Mouse (Mus musculus): Measurements from ENCODE around the gene Bicdl2. TPM values are rescaled to one million over a fixed set of nuclear protein-coding genes. Genes with fewer than 3 reads are reported as not detected.

Bicdl2 gene
- polyA plus RNA-seq (2015; fragmentation: Nextera tagmentation; extraction: Ambion mirVana) = 7.8 and 8.5 TPM in 2 replicates

DNA sequence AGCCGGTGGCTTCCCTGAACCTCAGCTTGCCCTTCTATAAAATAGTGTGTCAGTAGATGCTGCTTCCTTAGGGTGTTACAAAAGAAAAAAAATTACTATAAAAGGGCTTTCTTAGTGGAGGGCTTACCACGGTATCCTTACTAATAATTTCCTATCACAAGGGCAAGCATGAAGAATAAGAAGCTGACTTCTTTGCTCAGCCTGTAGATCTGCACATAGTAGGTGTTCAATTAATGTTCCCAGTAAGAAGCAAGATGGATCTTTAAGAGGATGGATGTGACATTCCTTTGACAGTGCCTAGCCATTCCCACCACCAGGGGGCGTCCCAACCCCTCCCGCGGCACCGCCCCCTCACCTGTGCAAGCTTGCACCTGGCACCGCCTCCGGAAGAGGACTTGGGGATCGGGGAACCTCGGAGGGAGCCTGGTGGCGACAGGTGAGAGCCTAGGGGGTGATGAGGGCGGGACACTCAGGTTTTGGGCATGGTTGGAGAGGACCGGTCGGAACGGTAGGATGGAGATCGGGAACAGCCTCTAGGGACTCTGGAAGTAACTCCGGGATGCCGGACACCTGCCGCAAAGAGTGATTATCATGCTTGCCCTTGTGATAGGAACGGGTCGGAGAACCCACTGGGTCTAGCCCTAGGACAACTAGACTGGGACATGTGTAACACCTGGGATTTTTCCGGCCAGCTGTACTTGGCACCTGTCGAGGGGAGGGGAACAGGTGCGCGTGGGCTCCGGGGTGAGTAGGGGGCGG lies at the start of gene Bicdl2:
Bicdl2 (plus strand) TSS at position 390 of the 759 bp plus-strand sequence.
- Histone ChIP-seq H3K9me3 (ENCODE audit: control insufficient read depth) (no peaks in the 10 kb centered on the region), H3K36me3 (ENCODE audit: control insufficient read depth, insufficient read depth) (peaks cover 1% of the 10 kb centered on the region; the same call in 1 of the 2 replicates), H3K27ac (ENCODE audit: low read depth, low read length) (no peak within 1 kb of the TSS), H3K4me1 (replicated peaks; ENCODE audit: control insufficient read depth, insufficient read depth, low read length) (no peaks in the 10 kb centered on the region), H3K27me3 (replicated peaks; ENCODE audit: control insufficient read depth, insufficient read depth, low read length) (peaks cover 4% of the 10 kb centered on the region; the same call in 1 of the 2 replicates), H3K4me2 (replicated peaks; ENCODE audit: low read depth) (peak within 1 kb of the TSS; percentile 80), H3K9ac (ENCODE audit: low read depth, low read length) (peak within 1 kb of the TSS; percentile 45), H3K4me3 (ENCODE audit: low read depth, low read length) (peak within 1 kb of the TSS; percentile 55)
- 3% methylated on average over 27 of the region's 27 CpGs for WGBS
- ATAC-seq = peak; percentile 70
- peak; percentile 94 for TF ChIP-seq CTCF (IDR thresholded peaks at IDR 0.05; ENCODE audit: low read depth)

- H3K4me2 ChIP-seq (replicated peaks; ENCODE audit: low read depth) = no peak overlapping the region
- H3K4me3 ChIP-seq (ENCODE audit: low read depth, low read length) = no peak overlapping the region
- no peaks in the 10 kb centered on the region for H3K4me1 ChIP-seq (replicated peaks; ENCODE audit: control insufficient read depth, insufficient read depth, low read length)
- WGBS = 34% methylated on average over 9 of the region's 9 CpGs
- no peak for ATAC-seq
- H3K36me3 ChIP-seq (ENCODE audit: control insufficient read depth, insufficient read depth) = no peaks in the 10 kb centered on the region
- no peak overlapping the region for H3K27ac ChIP-seq (ENCODE audit: low read depth, low read length)
- H3K9me3 ChIP-seq (ENCODE audit: control insufficient read depth) = no peaks in the 10 kb centered on the region
- no peak for TF ChIP-seq CTCF (IDR thresholded peaks at IDR 0.05; ENCODE audit: low read depth)
- H3K27me3 ChIP-seq (replicated peaks; ENCODE audit: control insufficient read depth, insufficient read depth, low read length) = peaks cover 3% of the 10 kb centered on the region; the same call in 1 of the 2 replicates
- no peak overlapping the region for H3K9ac ChIP-seq (ENCODE audit: low read depth, low read length)
Measured at GRCm38 (mm10) chr17:23617087-23617486, 43.2 kb upstream of the Bicdl2 start.

DNA sequence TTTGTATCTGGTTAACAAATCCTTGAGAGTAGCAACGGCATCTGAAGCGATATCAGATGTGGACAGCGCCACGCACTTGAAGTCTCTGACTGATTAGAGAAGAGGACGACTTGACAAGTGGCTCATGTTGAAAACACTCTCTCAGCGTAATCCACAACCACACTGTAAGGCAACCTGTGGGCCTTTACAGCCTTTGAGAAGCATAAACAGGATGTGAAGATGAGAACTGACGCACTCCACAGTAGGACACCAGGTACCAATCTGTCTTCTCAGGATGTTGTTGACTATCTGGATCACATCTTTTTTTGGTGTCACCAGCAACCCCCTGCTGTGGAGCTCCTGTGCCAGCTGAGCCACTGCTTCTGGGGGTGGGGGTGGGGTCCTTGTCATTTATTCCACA lies 40.0 kb upstream of the Bicdl2 start:
- Histone ChIP-seq H3K27me3 (replicated peaks; ENCODE audit: control insufficient read depth, insufficient read depth, low read length) (peaks cover 3% of the 10 kb centered on the region; the same call in 1 of the 2 replicates), H3K27ac (ENCODE audit: low read depth, low read length) (no peak overlapping the region), H3K4me2 (replicated peaks; ENCODE audit: low read depth) (no peak overlapping the region), H3K9me3 (ENCODE audit: control insufficient read depth) (no peaks in the 10 kb centered on the region), H3K4me1 (replicated peaks; ENCODE audit: control insufficient read depth, insufficient read depth, low read length) (no peaks in the 10 kb centered on the region), H3K36me3 (ENCODE audit: control insufficient read depth, insufficient read depth) (no peaks in the 10 kb centered on the region), H3K4me3 (ENCODE audit: low read depth, low read length) (no peak overlapping the region), H3K9ac (ENCODE audit: low read depth, low read length) (no peak overlapping the region)
- 67% methylated on average over 7 of the region's 7 CpGs for WGBS
- no peak for ATAC-seq
- TF ChIP-seq CTCF (IDR thresholded peaks at IDR 0.05; ENCODE audit: low read depth) = no peak

GRCm38 (mm10) chr17:23627813-23628212 lies 32.5 kb upstream of the Bicdl2 start:
- WGBS = 44% methylated on average over 7 of the region's 7 CpGs
- Histone ChIP-seq H3K9me3 (ENCODE audit: control insufficient read depth) (no peaks in the 10 kb centered on the region), H3K4me3 (ENCODE audit: low read depth, low read length) (no peak overlapping the region), H3K36me3 (ENCODE audit: control insufficient read depth, insufficient read depth) (no peaks in the 10 kb centered on the region), H3K9ac (ENCODE audit: low read depth, low read length) (no peak overlapping the region), H3K4me2 (replicated peaks; ENCODE audit: low read depth) (no peak overlapping the region), H3K4me1 (replicated peaks; ENCODE audit: control insufficient read depth, insufficient read depth, low read length) (no peaks in the 10 kb centered on the region), H3K27ac (ENCODE audit: low read depth, low read length) (no peak overlapping the region), H3K27me3 (replicated peaks; ENCODE audit: control insufficient read depth, insufficient read depth, low read length) (no peaks in the 10 kb centered on the region)
- no peak for ATAC-seq
- no peak for TF ChIP-seq CTCF (IDR thresholded peaks at IDR 0.05; ENCODE audit: low read depth)

GRCm38 (mm10) chr17:23630195-23631020 lies 29.9 kb upstream of the Bicdl2 start:
- H3K9ac ChIP-seq (ENCODE audit: low read depth, low read length) = no peak overlapping the region
- no peaks in the 10 kb centered on the region for H3K9me3 ChIP-seq (ENCODE audit: control insufficient read depth)
- H3K4me2 ChIP-seq (replicated peaks; ENCODE audit: low read depth) = peak overlapping the region; percentile 46
- no peaks in the 10 kb centered on the region for H3K27me3 ChIP-seq (replicated peaks; ENCODE audit: control insufficient read depth, insufficient read depth, low read length)
- peak; percentile 93 for TF ChIP-seq CTCF (IDR thresholded peaks at IDR 0.05; ENCODE audit: low read depth)
- no peak overlapping the region for H3K4me3 ChIP-seq (ENCODE audit: low read depth, low read length)
- H3K4me1 ChIP-seq (replicated peaks; ENCODE audit: control insufficient read depth, insufficient read depth, low read length) = no peaks in the 10 kb centered on the region
- no peaks in the 10 kb centered on the region for H3K36me3 ChIP-seq (ENCODE audit: control insufficient read depth, insufficient read depth)
- 11% methylated on average over 22 of the region's 22 CpGs for WGBS
- H3K27ac ChIP-seq (ENCODE audit: low read depth, low read length) = no peak overlapping the region
- ATAC-seq = peak; percentile 80

DNA sequence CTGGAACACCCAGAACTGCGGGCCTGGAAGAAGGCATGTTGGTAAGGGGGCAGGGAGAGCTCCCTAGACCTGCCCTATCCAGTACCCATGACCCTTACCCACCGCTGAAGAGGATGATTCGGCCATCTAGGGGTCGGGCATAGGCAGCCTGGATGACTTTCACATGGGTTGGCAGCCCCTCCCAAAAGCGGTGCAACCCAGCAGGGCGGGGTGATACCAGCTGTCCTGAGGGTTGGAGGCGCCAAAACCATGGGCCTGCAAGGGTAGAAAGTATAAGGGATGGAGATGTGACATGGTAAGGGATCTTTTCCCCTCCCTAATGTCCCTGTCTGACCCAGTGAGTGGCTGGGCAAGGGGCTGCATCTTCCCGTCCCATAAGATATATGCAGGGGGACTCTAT lies 29.1 kb upstream of the Bicdl2 start:
- H3K9me3 ChIP-seq (ENCODE audit: control insufficient read depth) = no peaks in the 10 kb centered on the region
- H3K27me3 ChIP-seq (replicated peaks; ENCODE audit: control insufficient read depth, insufficient read depth, low read length) = no peaks in the 10 kb centered on the region
- TF ChIP-seq CTCF (IDR thresholded peaks at IDR 0.05; ENCODE audit: low read depth) = no peak
- no peak overlapping the region for H3K9ac ChIP-seq (ENCODE audit: low read depth, low read length)
- H3K36me3 ChIP-seq (ENCODE audit: control insufficient read depth, insufficient read depth) = no peaks in the 10 kb centered on the region
- WGBS = 78% methylated on average over 8 of the region's 8 CpGs
- no peak overlapping the region for H3K4me2 ChIP-seq (replicated peaks; ENCODE audit: low read depth)
- no peak for ATAC-seq
- no peak overlapping the region for H3K4me3 ChIP-seq (ENCODE audit: low read depth, low read length)
- no peaks in the 10 kb centered on the region for H3K4me1 ChIP-seq (replicated peaks; ENCODE audit: control insufficient read depth, insufficient read depth, low read length)
- no peak overlapping the region for H3K27ac ChIP-seq (ENCODE audit: low read depth, low read length)
